Mouse (Mus musculus) T-cell, adult 2 months (primary cell): ENCODE results near the gene Baz2b.

ENCODE experiments used
- DNase-seq: peaks from one replicate; pipeline ENCODE4 v3.0.0; 2022; ENCODE audit warnings: low spot score

Gene Baz2b

DNA sequence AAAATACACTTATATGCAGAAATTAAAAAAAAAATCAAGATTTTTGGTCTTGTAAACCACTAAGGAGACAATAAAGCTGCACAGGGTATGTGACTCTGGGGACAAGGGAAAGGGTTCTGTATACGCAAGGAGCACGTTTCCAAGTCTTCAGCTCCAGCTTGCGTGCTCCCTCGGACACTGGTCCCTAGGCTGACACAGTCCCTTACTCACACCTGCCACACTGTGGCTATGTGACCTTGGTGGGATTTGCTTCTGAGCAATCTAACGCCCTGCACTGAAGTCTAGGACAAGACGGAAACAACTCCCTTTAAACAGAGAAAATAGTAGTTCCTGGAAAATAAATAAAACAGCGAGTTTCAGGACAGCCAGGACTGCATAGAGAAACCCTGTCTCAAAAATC lies 253.7 kb downstream of the Baz2b start:
- no peak for DNase-seq

DNA sequence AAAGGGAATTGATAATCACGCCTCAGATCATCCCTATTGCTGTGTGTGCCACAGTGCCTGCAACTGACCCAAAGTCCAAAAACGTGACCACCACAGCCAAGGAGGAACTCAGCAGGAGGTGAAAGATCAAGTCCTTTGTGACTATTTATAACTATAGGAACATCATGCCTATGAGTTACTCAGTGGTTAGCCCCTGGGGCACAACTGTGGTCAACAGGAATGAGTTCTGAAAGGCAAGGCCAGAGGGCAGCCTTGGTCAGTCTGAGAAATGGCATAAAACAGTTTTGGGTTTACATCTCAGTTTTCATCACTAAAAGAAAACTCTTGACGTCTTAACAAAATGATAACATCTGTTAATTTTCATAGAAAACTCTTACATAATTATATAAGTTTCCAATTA lies 254.8 kb downstream of the Baz2b start:
- DNase-seq: no peak

- no peak for DNase-seq
Observed at GRCm38 (mm10) chr2:59952286-59953014, 257.2 kb downstream of the Baz2b start.

DNA sequence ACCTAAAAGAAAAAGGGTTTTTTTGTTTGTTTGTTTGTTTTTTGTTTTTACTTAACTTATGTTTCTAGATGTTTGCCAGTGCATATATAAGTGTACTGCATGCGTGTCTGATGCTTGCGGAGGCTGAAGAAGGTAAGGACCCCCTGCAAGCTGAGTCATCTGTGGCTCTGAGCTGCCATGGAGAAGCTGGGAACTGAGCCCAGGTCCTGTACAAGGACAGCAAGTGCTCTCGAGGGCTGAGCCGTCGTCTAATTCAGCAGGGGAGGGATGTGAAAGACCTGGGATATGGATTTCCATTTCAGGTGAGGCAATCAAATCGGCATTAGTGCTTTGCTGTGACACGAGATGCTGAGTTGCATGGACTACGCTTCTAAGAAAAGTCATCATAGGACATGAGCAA lies 257.9 kb downstream of the Baz2b start:
- DNase-seq: no peak

- DNase-seq: no peak
Observed at GRCm38 (mm10) chr2:59951127-59951526, 258.5 kb downstream of the Baz2b start.

DNA sequence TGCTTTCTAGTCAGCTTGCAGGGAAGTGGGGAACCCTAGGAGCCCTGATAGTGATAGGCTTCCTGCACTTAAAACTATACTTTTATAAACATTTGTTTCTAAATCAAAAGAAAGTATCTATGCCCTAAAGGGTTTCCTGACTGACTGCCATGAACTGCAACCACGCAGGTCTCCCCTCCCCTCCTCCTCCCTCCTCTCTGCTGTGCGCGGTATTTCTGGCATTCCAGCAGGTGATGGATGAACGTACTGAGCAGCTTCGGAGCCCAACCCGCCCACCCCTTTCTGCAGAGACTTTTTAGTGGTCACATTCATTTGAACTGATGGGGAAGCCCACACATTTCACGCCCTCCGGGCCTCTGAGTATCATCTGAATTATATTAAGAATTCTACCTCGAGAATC lies 273.3 kb downstream of the Baz2b start:
- DNase-seq: no peak

- DNase-seq: no peak
Observed at GRCm38 (mm10) chr2:59933129-59933528, 276.5 kb downstream of the Baz2b start.

DNA sequence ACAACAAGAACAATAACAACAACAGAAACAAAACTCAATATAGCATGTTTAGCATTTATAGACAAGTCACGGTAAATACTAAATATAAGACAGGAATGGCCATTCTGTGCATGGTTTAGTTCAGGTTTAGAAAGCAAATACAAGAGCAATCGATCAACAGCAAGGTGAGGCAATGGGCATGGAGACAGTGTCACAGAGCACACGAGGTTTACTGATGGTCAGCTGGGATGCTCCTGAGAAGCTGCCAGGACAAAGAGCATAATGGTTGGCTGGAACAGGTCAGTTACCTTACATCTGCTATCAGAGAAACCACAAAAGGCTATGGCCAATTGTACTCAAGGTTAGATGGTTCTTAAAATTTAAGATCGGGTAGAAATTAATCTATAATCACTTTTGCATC lies 277.4 kb downstream of the Baz2b start:
- DNase-seq: no peak

DNA sequence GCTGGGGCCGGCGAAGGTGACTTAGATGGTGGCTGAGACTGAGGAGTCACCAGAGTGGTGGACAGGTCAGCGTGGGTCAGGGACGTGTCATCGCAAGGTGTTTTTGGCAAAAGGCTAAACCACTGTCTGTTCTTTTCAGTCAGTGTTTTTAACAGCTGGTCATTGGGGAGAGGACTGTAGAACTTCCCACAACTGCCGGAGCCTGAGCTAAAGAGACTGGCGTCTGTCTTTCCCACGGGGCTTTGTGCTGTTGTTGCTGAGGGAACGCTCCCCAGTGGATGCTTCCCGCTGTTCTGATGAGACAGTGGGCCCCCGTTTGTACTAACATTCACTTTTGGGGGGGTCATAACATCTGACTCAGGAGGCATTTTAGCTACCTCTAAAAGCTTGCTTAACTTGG lies 296.0 kb downstream of the Baz2b start:
- no peak for DNase-seq

GRCm38 (mm10) chr2:59908048-59908447 lies 301.6 kb downstream of the Baz2b start:
- DNase-seq: no peak

- DNase-seq: no peak
Observed at GRCm38 (mm10) chr2:59904007-59904406, 305.6 kb downstream of the Baz2b start.

- no peak for DNase-seq
Observed at GRCm38 (mm10) chr2:59898666-59899065, 311.0 kb downstream of the Baz2b start.

GRCm38 (mm10) chr2:59898105-59898504 lies 311.5 kb downstream of the Baz2b start:
- DNase-seq: no peak

- no peak for DNase-seq
Observed at GRCm38 (mm10) chr2:59896837-59897236, 312.8 kb downstream of the Baz2b start.

- no peak for DNase-seq
Observed at GRCm38 (mm10) chr2:59896400-59896799, 313.2 kb downstream of the Baz2b start.

DNA sequence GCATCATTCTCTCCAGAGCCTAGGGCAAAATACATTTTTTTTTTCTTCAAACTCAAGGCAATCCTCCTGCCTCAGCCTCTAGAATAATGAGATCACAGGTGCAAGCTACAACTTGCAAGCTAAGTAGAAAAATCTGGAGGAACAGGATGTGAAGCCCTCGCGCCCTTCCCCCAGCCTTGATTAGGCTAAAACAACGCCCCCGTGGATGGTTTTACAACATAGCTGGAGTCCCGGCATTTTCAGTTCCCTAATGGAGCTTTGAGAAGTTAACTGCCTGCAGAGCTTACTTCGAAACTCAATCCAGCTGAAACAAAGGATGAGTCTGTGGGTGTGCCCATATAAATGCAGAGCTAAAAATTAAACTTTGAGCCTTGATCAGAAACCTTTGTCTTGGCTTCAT lies 319.9 kb downstream of the Baz2b start:
- DNase-seq: no peak

DNA sequence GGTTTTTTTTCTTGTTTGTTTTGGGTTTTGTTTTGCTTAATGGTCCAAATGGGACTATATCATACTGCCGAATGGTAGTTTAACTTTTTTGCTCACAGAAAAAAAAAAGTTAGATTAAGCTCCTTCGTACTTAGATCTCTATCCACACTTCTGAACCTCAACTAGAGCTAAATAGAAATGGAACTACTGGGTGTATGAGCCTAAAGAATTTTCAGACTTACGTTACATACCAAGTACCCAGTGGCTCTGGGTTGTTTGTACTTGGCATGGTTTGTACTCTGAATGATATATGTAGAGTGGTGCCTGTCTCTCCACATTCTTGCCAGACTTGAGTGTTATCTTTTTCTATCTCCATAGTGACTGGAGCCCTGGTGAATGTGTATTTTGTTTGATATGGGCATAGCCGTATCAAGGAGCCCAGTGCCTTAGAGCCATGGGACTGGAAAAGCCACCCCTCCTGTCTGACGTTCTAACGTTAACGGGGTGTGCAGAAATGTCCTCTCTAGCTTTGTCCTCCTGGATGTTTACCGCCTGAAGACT lies 326.8 kb downstream of the Baz2b start:
- DNase-seq: no peak

DNA sequence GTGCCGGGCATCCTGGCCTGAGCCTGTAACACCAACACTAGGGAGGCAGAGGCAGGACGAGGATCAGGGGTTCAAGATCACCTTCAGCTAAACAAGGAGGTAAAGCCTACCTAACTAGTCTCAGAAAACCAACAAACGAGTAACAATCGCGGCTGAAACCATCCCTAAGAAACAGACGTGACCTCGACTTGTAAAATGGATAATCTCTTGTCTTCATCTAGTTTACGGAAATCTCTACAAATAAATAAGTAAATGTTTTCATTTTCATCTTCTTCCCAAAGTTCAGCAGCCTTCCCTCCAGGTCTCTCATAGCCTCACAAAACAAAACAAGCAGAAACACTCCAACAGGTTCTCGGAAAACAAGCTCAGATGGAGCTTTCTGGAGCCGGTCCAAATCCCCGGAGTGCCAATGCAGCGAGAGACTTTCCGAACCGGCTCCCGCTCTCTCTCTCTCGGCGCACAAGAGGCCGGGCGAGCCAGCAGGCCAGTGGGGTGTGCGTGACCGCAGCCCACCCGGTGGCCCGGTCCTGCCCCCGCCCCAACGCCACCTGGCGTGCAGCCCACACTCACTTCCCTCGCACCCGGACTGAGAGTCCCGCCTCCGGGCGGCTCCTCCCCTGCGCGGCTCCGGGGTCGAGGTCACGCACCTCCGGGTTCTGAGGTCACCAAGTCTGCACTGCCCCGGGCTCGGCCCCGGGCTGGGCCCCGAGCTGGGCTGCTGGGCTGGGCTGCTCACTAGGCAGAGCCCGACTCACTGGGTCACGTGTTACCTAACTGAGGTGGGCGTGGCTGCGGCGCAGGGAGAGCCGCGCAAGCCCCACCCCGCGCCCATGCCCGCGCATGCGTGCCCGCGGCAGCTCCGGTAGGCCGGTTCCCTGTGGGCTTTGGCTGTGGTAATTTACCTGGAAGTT lies 327.6 kb downstream of the Baz2b start, which contains the start of gene Wdsub1:
Gene Wdsub1, minus strand, starts transcription at position 761 of the 911 bp plus-strand sequence.
- peak; percentile 91 for DNase-seq

- DNase-seq: no peak
Observed at GRCm38 (mm10) chr2:59881404-59881803, 328.2 kb downstream of the Baz2b start.

DNA sequence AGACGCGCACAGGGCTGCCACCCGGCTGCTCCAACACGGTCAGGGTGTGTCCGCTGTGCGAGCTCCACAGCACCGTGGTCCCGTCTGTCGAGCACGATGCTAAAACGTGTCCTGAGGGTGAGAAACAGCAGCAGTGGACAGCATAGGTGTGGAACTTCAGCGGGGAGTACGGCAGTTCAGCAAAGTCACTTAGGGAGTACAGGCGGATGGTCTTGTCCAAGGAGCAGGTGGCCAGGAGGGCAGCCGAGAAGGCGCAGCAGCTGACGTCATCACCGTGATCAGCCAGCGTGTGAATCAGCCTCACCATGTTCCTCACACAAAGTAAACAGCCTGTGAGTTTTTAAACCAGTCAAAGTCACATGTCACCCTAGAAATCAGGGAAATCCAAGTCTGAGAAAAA lies 331.4 kb downstream of the Baz2b start:
- DNase-seq: no peak

GRCm38 (mm10) chr2:59877335-59877734 lies 332.3 kb downstream of the Baz2b start:
- DNase-seq: no peak

DNA sequence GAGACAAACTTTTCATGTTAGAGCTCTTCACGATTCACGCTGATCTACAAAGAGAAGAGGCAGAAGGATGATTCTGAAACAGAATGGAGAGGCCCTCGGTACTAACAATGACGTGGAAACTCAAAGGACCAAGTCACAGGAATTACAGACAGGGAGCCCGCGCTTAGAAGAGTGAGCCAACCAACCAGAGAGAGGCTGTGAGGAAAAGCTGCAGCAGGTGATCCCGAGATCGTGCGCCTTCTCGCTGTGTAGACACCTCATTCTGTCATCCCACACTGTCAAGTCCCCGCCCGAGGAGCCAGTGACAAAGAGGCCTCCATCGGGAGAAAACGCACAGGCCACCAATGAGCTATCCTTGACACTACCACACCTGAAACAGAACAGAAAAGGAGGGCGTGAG lies 333.2 kb downstream of the Baz2b start:
- DNase-seq: no peak

- DNase-seq: no peak
Observed at GRCm38 (mm10) chr2:59870526-59870925, 339.1 kb downstream of the Baz2b start.
